Mouse (Mus musculus) brain, embryonic 14.5 days (tissue): ENCODE measurements around the gene Rab25.

Source experiments
- CTCF ChIP-seq: fragments of 200-500 bp; IDR thresholded peaks from 2 replicates; pipeline ENCODE4 v1.5.1; 2012; ENCODE audit warnings: inconsistent platforms, mild to moderate bottlenecking, moderate library complexity, borderline replicate concordance; ENCODE audit not compliant: insufficient read depth, insufficient read length; ENCODE audit errors: extremely low read depth
- POLR2A ChIP-seq: fragments of 200-500 bp; IDR thresholded peaks from 2 replicates; pipeline ENCODE4 v1.6.1; 2012; ENCODE audit warnings: mild to moderate bottlenecking, inconsistent platforms, borderline replicate concordance; ENCODE audit not compliant: poor library complexity, insufficient read depth, insufficient read length, severe bottlenecking; ENCODE audit errors: extremely low read depth

DNA sequence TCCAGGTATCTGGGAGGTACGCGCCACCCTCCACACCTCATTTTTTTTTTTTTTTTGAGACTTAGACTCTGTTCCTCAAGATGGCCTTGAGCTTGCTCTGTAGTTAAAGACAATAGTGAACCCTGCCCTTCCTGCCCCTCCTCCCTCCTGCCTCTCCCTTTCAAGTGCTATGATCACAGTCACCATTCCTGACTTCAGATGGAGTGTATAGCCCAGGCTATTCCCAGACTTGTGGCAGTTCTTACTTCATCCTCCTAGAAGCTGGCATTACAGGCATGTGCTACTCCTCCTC lies 33.1 kb downstream of the Rab25 start:
- TF ChIP-seq CTCF: no peak
- no peak for TF ChIP-seq POLR2A
